9 mouse cellular contexts compared by ENCODE assay signal in the genomic region with DNA sequence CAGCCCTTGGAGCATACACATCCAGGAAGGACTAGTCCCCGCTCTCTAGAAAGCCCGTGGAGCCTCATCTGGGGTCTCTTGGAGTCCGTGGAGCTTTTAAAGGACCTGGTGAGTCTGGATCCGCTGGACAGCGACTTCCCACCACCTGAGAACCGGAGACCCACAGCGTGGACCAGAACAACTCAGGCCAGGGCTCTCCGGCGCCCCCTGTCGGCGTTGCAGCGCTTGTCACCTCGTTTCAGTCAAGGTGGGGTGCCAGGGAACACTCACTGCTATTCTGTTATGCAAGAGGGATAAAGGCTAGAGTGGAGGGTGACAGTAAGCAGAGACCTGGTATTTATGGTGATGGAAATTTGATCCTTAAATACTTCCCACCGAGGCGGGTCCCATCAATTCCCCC. TPM values are rescaled to one million over a fixed set of nuclear protein-coding genes. Genes with fewer than 3 reads are reported as not detected.
A peak's percentile ranks its signal among the peaks of the same experiment; 100 is the strongest.
DNase-seq lines count a peak whose midpoint lies in the region; ATAC-seq and TF ChIP-seq lines count a peak whose summit lies in the region.
"Had no signal": no experiment of that assay in that cellular context is flagged by ENCODE, and none has a peak within 500 bp of the region (broad histone marks: within the 10 kb centered on the region; RNA-seq: fewer than 3 reads in every experiment).

No protein-coding gene starts in this region.

- peak overlapping the region; percentile 18; the same call in 1 of the 2 replicates for H3K4me3 ChIP-seq in forebrain, embryonic 10.5 days
- no peak overlapping the region for H3K4me3 ChIP-seq in forebrain, embryonic 12.5 days (replicated peaks)
- no peak overlapping the region for H3K4me3 ChIP-seq in neural tube, embryonic 15.5 days (replicated peaks)
- H3K4me3 ChIP-seq in cortical plate, adult 2 months (ENCODE audit: insufficient read depth, low read length): no peak overlapping the region
- no peak overlapping the region for H3K4me3 ChIP-seq in lung, embryonic 14.5 days (ENCODE audit: low read depth, low read length)
- H3K4me3 ChIP-seq: embryonic facial prominence, embryonic 15.5 days had no signal

- no peak for TF ChIP-seq POLR2A in cortical plate, adult 2 months (IDR thresholded peaks at IDR 0.05; ENCODE audit: extremely low read depth, insufficient read depth, low read length)

- H3K4me1 ChIP-seq in forebrain, embryonic 10.5 days: peaks cover 46% of the 10 kb centered on the region
- peaks cover 21% of the 10 kb centered on the region for H3K4me1 ChIP-seq in forebrain, embryonic 12.5 days
- H3K4me1 ChIP-seq in neural tube, embryonic 15.5 days: peaks cover 21% of the 10 kb centered on the region
- H3K4me1 ChIP-seq in cortical plate, adult 2 months (ENCODE audit: control insufficient read depth, insufficient read depth, low read length): no peaks in the 10 kb centered on the region
- no peaks in the 10 kb centered on the region; the same call in 1 of the 2 replicates for H3K4me1 ChIP-seq in lung, embryonic 14.5 days (ENCODE audit: insufficient read depth)

- peaks cover 57% of the 10 kb centered on the region for H3K27me3 ChIP-seq in forebrain, embryonic 10.5 days (ENCODE audit: poor library complexity, severe bottlenecking)
- peaks cover 24% of the 10 kb centered on the region for H3K27me3 ChIP-seq in forebrain, embryonic 12.5 days
- H3K27me3 ChIP-seq in neural tube, embryonic 15.5 days (replicated peaks): peaks cover 4% of the 10 kb centered on the region; the same call in 1 of the 2 replicates
- peaks cover 53% of the 10 kb centered on the region for H3K27me3 ChIP-seq in lung, embryonic 14.5 days (ENCODE audit: insufficient read depth, low read length)
- H3K27me3 ChIP-seq in splenic B cell, adult 2 months (ENCODE audit: control insufficient read depth, insufficient read depth, low read length, poor library complexity, severe bottlenecking): no peaks in the 10 kb centered on the region

- peak; percentile 77 for DNase-seq in forebrain, embryonic 10.5 days (ENCODE audit: extremely low spot score, low spot score)
- peak; percentile 82 for DNase-seq in neural tube, embryonic 10.5 days (ENCODE audit: extremely low spot score, low spot score)
- peak; percentile 15 for DNase-seq in induced T-regulatory cell, adult 2 months (ENCODE audit: low read depth)
- peak; percentile 79 for DNase-seq in lung, embryonic 14.5 days
- peak; percentile 2 for DNase-seq in splenic B cell, adult 2 months (ENCODE audit: low read depth, low spot score)

- peak overlapping the region; percentile 25; the same call in 1 of the 2 replicates for H3K27ac ChIP-seq in forebrain, embryonic 10.5 days
- H3K27ac ChIP-seq in forebrain, embryonic 12.5 days: no peak overlapping the region
- H3K27ac ChIP-seq in neural tube, embryonic 15.5 days (replicated peaks): no peak overlapping the region
- no peak overlapping the region for H3K27ac ChIP-seq in cortical plate, adult 2 months (ENCODE audit: insufficient read depth, low read length)
- H3K27ac ChIP-seq in lung, embryonic 14.5 days (ENCODE audit: low read depth): no peak overlapping the region
- H3K27ac ChIP-seq: embryonic facial prominence, embryonic 15.5 days had no signal

- no peak overlapping the region for H3K4me2 ChIP-seq in forebrain, embryonic 12.5 days
- no peak overlapping the region for H3K4me2 ChIP-seq in neural tube, embryonic 15.5 days
- no peak overlapping the region for H3K4me2 ChIP-seq in lung, embryonic 14.5 days
- H3K4me2 ChIP-seq: embryonic facial prominence, embryonic 15.5 days had no signal

- peak; percentile 65 for TF ChIP-seq CTCF in cortical plate, adult 2 months (IDR thresholded peaks at IDR 0.05; ENCODE audit: extremely low read depth, insufficient read depth, low read length)
- TF ChIP-seq CTCF in lung, embryonic 14.5 days (IDR thresholded peaks at IDR 0.05; ENCODE audit: low read depth): peak; percentile 92

- H3K9ac ChIP-seq in forebrain, embryonic 12.5 days: no peak overlapping the region
- H3K9ac ChIP-seq in neural tube, embryonic 15.5 days (replicated peaks): no peak overlapping the region
- no peak overlapping the region for H3K9ac ChIP-seq in lung, embryonic 14.5 days
- H3K9ac ChIP-seq: embryonic facial prominence, embryonic 15.5 days had no signal

- no peak for ATAC-seq in forebrain, embryonic 12.5 days (ENCODE audit: low FRiP score)
- no peak for ATAC-seq in neural tube, embryonic 15.5 days (ENCODE audit: low FRiP score)
- ATAC-seq in lung, embryonic 14.5 days (ENCODE audit: insufficient read depth): no peak

- H3K36me3 ChIP-seq in forebrain, embryonic 10.5 days (replicated peaks): no peaks in the 10 kb centered on the region
- no peaks in the 10 kb centered on the region for H3K36me3 ChIP-seq in forebrain, embryonic 12.5 days (replicated peaks)
- H3K36me3 ChIP-seq in neural tube, embryonic 15.5 days: no peaks in the 10 kb centered on the region
- H3K36me3 ChIP-seq in lung, embryonic 14.5 days (ENCODE audit: insufficient read depth): no peaks in the 10 kb centered on the region
- H3K36me3 ChIP-seq in splenic B cell, adult 2 months (ENCODE audit: control insufficient read depth, insufficient read depth, low read length, poor library complexity, severe bottlenecking): no peaks in the 10 kb centered on the region
- H3K36me3 ChIP-seq: embryonic facial prominence, embryonic 15.5 days had no signal

- WGBS in forebrain, embryonic 10.5 days: 1% methylated on average over 15 of the region's 15 CpGs
- WGBS in forebrain, embryonic 12.5 days: 2% methylated on average over 15 of the region's 15 CpGs
- 6% methylated on average over 15 of the region's 15 CpGs for WGBS in neural tube, embryonic 15.5 days
- 2% methylated on average over 15 of the region's 15 CpGs for WGBS in lung, embryonic 14.5 days

- H3K9me3 ChIP-seq in forebrain, embryonic 10.5 days: no peaks in the 10 kb centered on the region
- H3K9me3 ChIP-seq in forebrain, embryonic 12.5 days: no peaks in the 10 kb centered on the region
- H3K9me3 ChIP-seq in neural tube, embryonic 15.5 days (replicated peaks): no peaks in the 10 kb centered on the region
- no peaks in the 10 kb centered on the region for H3K9me3 ChIP-seq in lung, embryonic 14.5 days (ENCODE audit: low read depth, low read length)
- H3K9me3 ChIP-seq: embryonic facial prominence, embryonic 15.5 days had no signal

RNA-seq across cellular contexts. Expression of a gene that starts 2.1 kb away (rescaled TPM):
- polyA plus RNA-seq in forebrain, embryonic 10.5 days (2016; fragmentation: Nextera tagmentation; extraction: Ambion mirVana): 30.5 and 31.5 TPM in 2 replicates
- 45.7 and 53.1 TPM in 2 replicates for polyA plus RNA-seq in forebrain, embryonic 12.5 days (2016; fragmentation: Nextera tagmentation; extraction: Ambion mirVana)
- 27.9 and 34.5 TPM in 2 replicates for polyA plus RNA-seq in neural tube, embryonic 15.5 days (2015; fragmentation: Nextera tagmentation; extraction: Ambion mirVana)
- polyA plus RNA-seq in cortical plate, adult 2 months (2012; rRNA removed): 16.0 and 16.5 TPM in 2 replicates
- polyA plus RNA-seq in lung, embryonic 14.5 days (2014; fragmentation: Nextera tagmentation; extraction: Ambion mirVana): 13.1 and 13.7 TPM in 2 replicates

Comparison
In these comparisons a context has a peak if more than half of its experiments do, and no peak if none do; other contexts are left out.
1. DNase-seq: peak in every context shown above with its lines; median percentile 82 in neural tube, embryonic 10.5 days; 79 in lung, embryonic 14.5 days; 77 in forebrain, embryonic 10.5 days; 15 in induced T-regulatory cell, adult 2 months; 2 in splenic B cell, adult 2 months.